Mouse (Mus musculus) stomach, postnatal 0 days (tissue): ENCODE results near the gene Gadd45gip1. TPM values are rescaled to one million over a fixed set of nuclear protein-coding genes. Genes with fewer than 3 reads are reported as not detected.
A peak's percentile ranks its signal among the peaks of the same experiment; 100 is the strongest.

Experiments
- ATAC-seq: fragments of 200-750 bp; cut with Nextera tagmentation; 2 replicates; pipeline ENCODE4 v1.8.0; 2017; ENCODE audit not compliant: low FRiP score, low TSS enrichment
- DNase-seq: peaks from one replicate; pipeline ENCODE4 v3.0.0-alpha.2; 2016; ENCODE audit warnings: low spot score
- H3K27ac ChIP-seq: fragments of 300-500 bp; sonication (generic); replicated peaks from 2 replicates; pipeline ENCODE4 v1.5.1; 2014; ENCODE audit warnings: mild to moderate bottlenecking, control low read depth
- H3K27me3 ChIP-seq: fragments of 300-500 bp; sonication (generic); 2 replicates; pipeline ENCODE4 v1.6.1; 2014; ENCODE audit warnings: low read length; ENCODE audit not compliant: control insufficient read depth, insufficient read depth
- H3K36me3 ChIP-seq: fragments of 300-500 bp; sonication (generic); 2 replicates; pipeline ENCODE4 v1.6.1; 2014; ENCODE audit warnings: low read length, mixed read lengths; ENCODE audit not compliant: control insufficient read depth, insufficient read depth
- H3K4me1 ChIP-seq: fragments of 300-500 bp; sonication (generic); replicated peaks from 2 replicates; pipeline ENCODE4 v1.6.1; 2014; ENCODE audit warnings: antibody characterized with exemption; ENCODE audit not compliant: control insufficient read depth, insufficient read depth
- H3K4me2 ChIP-seq: fragments of 300-500 bp; sonication (generic); replicated peaks from 2 replicates; pipeline ENCODE4 v1.6.1; 2014; ENCODE audit warnings: low read depth, mild to moderate bottlenecking, control low read depth, moderate library complexity
- H3K4me3 ChIP-seq: fragments of 300-500 bp; sonication (generic); 2 replicates; pipeline ENCODE4 v1.5.1; 2014; ENCODE audit warnings: low read depth, low read length, control low read depth
- H3K9ac ChIP-seq: fragments of 300-500 bp; sonication (generic); 2 replicates; pipeline ENCODE4 v1.6.1; 2014; ENCODE audit warnings: mild to moderate bottlenecking, low read length, control low read depth, mixed read lengths
- H3K9me3 ChIP-seq: fragments of 300-500 bp; sonication (generic); 2 replicates; pipeline ENCODE4 v1.6.1; 2016; ENCODE audit warnings: low read length; ENCODE audit not compliant: control insufficient read depth
- CTCF ChIP-seq: IDR thresholded peaks from 2 replicates; pipeline ENCODE4 v1.5.1; 2016; ENCODE audit warnings: antibody characterized with exemption, low read depth, mild to moderate bottlenecking, moderate library complexity
- EP300 ChIP-seq: optimal IDR thresholded peaks from 2 replicates; pipeline ENCODE3; 2016; ENCODE audit warnings: antibody characterized with exemption
- WGBS: fragments of 180-500 bp; shearing (Covaris S2); extraction: QIAGEN DNeasy Blood & Tissue Kit; methylation state at CpG from one replicate; pipeline ENCODE4 v1.1.7; 2014; 5-methylcytosine and 5-hydroxymethylcytosine counted together
- polyA plus RNA-seq: library from polyadenylated mRNA; unstranded; fragments of >200 nt; fragmentation: Nextera tagmentation; extraction: Ambion mirVana; gene quantifications from 2 replicates; pipeline ENCODE4 v1.2.1, GENCODE M21; 2015

Gene Gadd45gip1
- polyA plus RNA-seq, 1 experiment from 2014 or later, result 38.5 TPM

- Histone ChIP-seq H3K4me1 (peaks cover 7% of the 10 kb centered on the region; the same call in 1 of the 2 replicates), H3K9ac (peak within 1 kb of the TSS; percentile 91), H3K36me3 (peaks cover 47% of the 10 kb centered on the region), H3K4me3 (peak within 1 kb of the TSS; percentile 88), H3K27me3 (no peaks in the 10 kb centered on the region), H3K9me3 (no peaks in the 10 kb centered on the region), H3K27ac (peak within 1 kb of the TSS; percentile 91), H3K4me2 (peak within 1 kb of the TSS; percentile 91)
- no peak for TF ChIP-seq CTCF
- no peak for TF ChIP-seq EP300
- peak; percentile 96 for ATAC-seq
- DNase-seq, result peak; percentile 94
- WGBS, result under 1% methylated on average over 43 of the region's 55 CpGs
These were observed 9.1 kb downstream of the Gadd45gip1 start, which contains the start of gene Rad23a for GRCm38 (mm10) chr8:84840248-84840999. Rad23a (minus strand) TSS chr8:84840665.

- Histone ChIP-seq H3K36me3 (peaks cover 36% of the 10 kb centered on the region), H3K27ac (no peak overlapping the region), H3K27me3 (no peaks in the 10 kb centered on the region), H3K4me2 (no peak overlapping the region), H3K4me1 (peaks cover 7% of the 10 kb centered on the region; the same call in 1 of the 2 replicates), H3K9ac (no peak overlapping the region), H3K4me3 (no peak overlapping the region), H3K9me3 (no peaks in the 10 kb centered on the region)
- DNase-seq, result no peak
- no peak for ATAC-seq
- 74% methylated on average over 1 of the region's 1 CpGs for WGBS
- TF ChIP-seq CTCF, result no peak
These were observed 10.2 kb downstream of the Gadd45gip1 start for GRCm38 (mm10) chr8:84841514-84841913.

- WGBS, result 64% methylated on average over 9 of the region's 9 CpGs
- TF ChIP-seq CTCF (no peak), EP300 (no peak)
These were observed 13.2 kb downstream of the Gadd45gip1 start for GRCm38 (mm10) chr8:84844397-84845070.

GRCm38 (mm10) chr8:84845355-84846093 lies 14.2 kb downstream of the Gadd45gip1 start:
- ATAC-seq, result no peak
- Histone ChIP-seq H3K4me3 (peak overlapping the region; percentile 85), H3K27me3 (no peaks in the 10 kb centered on the region), H3K9me3 (no peaks in the 10 kb centered on the region), H3K27ac (peak overlapping the region; percentile 85), H3K4me1 (peaks cover 7% of the 10 kb centered on the region; the same call in 1 of the 2 replicates), H3K4me2 (peak overlapping the region; percentile 91), H3K36me3 (peaks cover 26% of the 10 kb centered on the region), H3K9ac (peak overlapping the region; percentile 89)
- TF ChIP-seq EP300 (no peak), CTCF (peak; percentile 73)
- peak; percentile 57 for DNase-seq
- 10% methylated on average over 12 of the region's 12 CpGs for WGBS

More at GRCm38 (mm10) chr8:84844397-84845070, 13.2 kb downstream of the Gadd45gip1 start:
- H3K4me3 ChIP-seq, result 0 out of 2 replicates have a peak overlapping the region, but pooled peaks have one; percentile 13
- peak overlapping the region; percentile 27; the same call in 1 of the 2 replicates for H3K9ac ChIP-seq
- H3K4me2 ChIP-seq, result peak overlapping the region; percentile 91
- H3K9me3 ChIP-seq, result no peaks in the 10 kb centered on the region
- peaks cover 26% of the 10 kb centered on the region for H3K36me3 ChIP-seq
- peaks cover 7% of the 10 kb centered on the region; the same call in 1 of the 2 replicates for H3K4me1 ChIP-seq
- H3K27ac ChIP-seq, result no peak overlapping the region
- ATAC-seq (no peak), DNase-seq (no peak)
- no peaks in the 10 kb centered on the region for H3K27me3 ChIP-seq

- H3K4me3 ChIP-seq, result peak overlapping the region; percentile 85
- H3K9ac ChIP-seq, result peak overlapping the region; percentile 89
- H3K27ac ChIP-seq, result peak overlapping the region; percentile 85
- H3K9me3 ChIP-seq, result no peaks in the 10 kb centered on the region
- ATAC-seq (peak; percentile 17; the same call in 1 of the 2 replicates), DNase-seq (no peak)
- H3K36me3 ChIP-seq, result peaks cover 26% of the 10 kb centered on the region
- H3K4me1 ChIP-seq, result peaks cover 7% of the 10 kb centered on the region; the same call in 1 of the 2 replicates
- H3K4me2 ChIP-seq, result peak overlapping the region; percentile 91
- TF ChIP-seq CTCF, result no peak
- TF ChIP-seq EP300, result no peak
- H3K27me3 ChIP-seq, result no peaks in the 10 kb centered on the region
- WGBS, result under 1% methylated on average over 30 of the region's 30 CpGs
These were observed 14.9 kb downstream of the Gadd45gip1 start for GRCm38 (mm10) chr8:84846094-84846721.
